Mouse (Mus musculus) stomach, postnatal 0 days (tissue): ENCODE results near the gene Dusp19.

Experiments
- CTCF ChIP-seq: IDR thresholded peaks from 2 replicates; pipeline ENCODE4 v1.5.1; 2016; ENCODE audit warnings: antibody characterized with exemption, low read depth, mild to moderate bottlenecking, moderate library complexity
- EP300 ChIP-seq: optimal IDR thresholded peaks from 2 replicates; pipeline ENCODE3; 2016; ENCODE audit warnings: antibody characterized with exemption

GRCm38 (mm10) chr2:80579253-80579891, 37.5 kb upstream of the Dusp19 start:
- TF ChIP-seq CTCF (no peak), EP300 (no peak)
